Mouse (Mus musculus) kidney, embryonic 15.5 days (tissue): ENCODE results near the gene Camk1d. TPM values are rescaled to one million over a fixed set of nuclear protein-coding genes. Genes with fewer than 3 reads are reported as not detected.
A peak's percentile ranks its signal among the peaks of the same experiment; 100 is the strongest.

Experiments
- ATAC-seq: fragments of 200-750 bp; cut with Nextera tagmentation; replicated peaks from 2 replicates; pipeline ENCODE4 v1.8.0; 2017; ENCODE audit warnings: moderate TSS enrichment; ENCODE audit not compliant: low FRiP score
- H3K27ac ChIP-seq: fragments of 300-500 bp; sonication (generic); 2 replicates; pipeline ENCODE4 v1.5.1; 2015; ENCODE audit warnings: mild to moderate bottlenecking, inconsistent platforms
- H3K27me3 ChIP-seq: fragments of 300-500 bp; sonication (generic); 2 replicates; pipeline ENCODE4 v1.6.1; 2015; ENCODE audit warnings: inconsistent platforms
- H3K36me3 ChIP-seq: fragments of 300-500 bp; sonication (generic); 2 replicates; pipeline ENCODE4 v1.6.1; 2015; ENCODE audit warnings: inconsistent platforms
- H3K4me1 ChIP-seq: fragments of 300-500 bp; sonication (generic); 2 replicates; pipeline ENCODE4 v1.6.1; 2015; ENCODE audit warnings: inconsistent platforms
- H3K4me2 ChIP-seq: fragments of 300-500 bp; sonication (generic); 2 replicates; pipeline ENCODE4 v1.6.1; 2015; ENCODE audit warnings: moderate library complexity, mild to moderate bottlenecking, inconsistent platforms
- H3K4me3 ChIP-seq: fragments of 300-500 bp; sonication (generic); replicated peaks from 2 replicates; pipeline ENCODE4 v1.5.1; 2015; ENCODE audit warnings: mild to moderate bottlenecking, inconsistent platforms
- H3K9ac ChIP-seq: fragments of 300-500 bp; sonication (generic); 2 replicates; pipeline ENCODE4 v1.6.1; 2015; ENCODE audit warnings: mild to moderate bottlenecking, inconsistent platforms
- H3K9me3 ChIP-seq: fragments of 300-500 bp; sonication (generic); replicated peaks from 2 replicates; pipeline ENCODE4 v1.6.1; 2016; ENCODE audit warnings: inconsistent platforms
- WGBS: fragments of 180-500 bp; shearing (Covaris S2); methylation state at CpG from one replicate; pipeline ENCODE4 v1.1.7; 2015; ENCODE audit warnings: mixed read lengths; 5-methylcytosine and 5-hydroxymethylcytosine counted together
- polyA plus RNA-seq: library from polyadenylated mRNA; unstranded; fragments of >200 nt; fragmentation: Nextera tagmentation; extraction: Ambion mirVana; gene quantifications from 2 replicates; pipeline ENCODE4 v1.2.1, GENCODE M21; 2015

The Camk1d gene
- polyA plus RNA-seq = 1.9 and 2.4 TPM in 2 replicates

- peaks cover 36% of the 10 kb centered on the region for H3K27me3 ChIP-seq
- H3K4me3 ChIP-seq = peak within 1 kb of the TSS; percentile 67
- H3K9ac ChIP-seq = peak within 1 kb of the TSS; percentile 56
- no peaks in the 10 kb centered on the region for H3K36me3 ChIP-seq
- H3K9me3 ChIP-seq = 0 out of 2 replicates have a peak, but pooled peaks cover 3% of the 10 kb centered on the region
- peaks cover 21% of the 10 kb centered on the region for H3K4me1 ChIP-seq
- ATAC-seq = peak; percentile 87
- H3K4me2 ChIP-seq = peak within 1 kb of the TSS; percentile 100
- H3K27ac ChIP-seq = 0 out of 2 replicates have a peak within 1 kb of the TSS, but pooled peaks have one; percentile 6
- WGBS = under 1% methylated on average over 79 of the region's 80 CpGs
These were observed at the start of gene Camk1d for GRCm38 (mm10) chr2:5714211-5715053. TSS of gene Camk1d (minus strand) at chr2:5714515.

GRCm38 (mm10) chr2:5762031-5762430, 47.7 kb upstream of the Camk1d start:
- no peak for ATAC-seq
- H3K27me3 ChIP-seq = no peaks in the 10 kb centered on the region
- H3K4me1 ChIP-seq = no peaks in the 10 kb centered on the region
- WGBS = 98% methylated on average over 3 of the region's 3 CpGs
- H3K36me3 ChIP-seq = no peaks in the 10 kb centered on the region
- no peaks in the 10 kb centered on the region for H3K9me3 ChIP-seq
- no peak overlapping the region for H3K9ac ChIP-seq
- H3K4me3 ChIP-seq = no peak overlapping the region
- no peak overlapping the region for H3K27ac ChIP-seq
- H3K4me2 ChIP-seq = no peak overlapping the region

DNA sequence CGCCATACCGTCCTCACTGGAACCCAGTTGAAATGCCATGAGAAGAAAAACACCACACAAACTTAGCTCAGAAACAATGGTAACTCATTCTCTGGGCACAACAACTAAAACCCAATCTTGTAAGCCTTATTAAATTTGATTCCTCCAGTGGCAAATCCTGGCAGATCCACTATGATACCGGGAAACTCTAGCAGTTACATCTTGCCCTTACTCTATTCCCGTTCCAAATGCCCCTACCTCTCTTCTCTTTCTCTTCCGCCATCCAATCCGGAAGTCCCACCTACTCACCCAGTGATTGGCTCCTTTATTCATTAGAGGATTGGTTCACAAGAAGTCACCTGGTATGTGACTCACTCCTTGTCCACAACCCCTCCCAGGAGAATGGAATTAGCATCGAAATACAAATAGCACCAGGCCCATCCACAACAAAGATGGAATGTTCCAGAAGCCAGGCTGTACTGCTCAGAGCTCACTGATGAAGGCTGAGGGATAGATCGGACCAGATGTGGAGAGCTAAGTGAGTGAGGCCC, 46.2 kb upstream of the Camk1d start:
- WGBS = 92% methylated on average over 8 of the region's 8 CpGs

GRCm38 (mm10) chr2:5758569-5758968, 44.3 kb upstream of the Camk1d start:
- H3K36me3 ChIP-seq = no peaks in the 10 kb centered on the region
- no peak overlapping the region for H3K4me2 ChIP-seq
- ATAC-seq = no peak
- no peak overlapping the region for H3K9ac ChIP-seq
- H3K4me3 ChIP-seq = no peak overlapping the region
- H3K9me3 ChIP-seq = no peaks in the 10 kb centered on the region
- H3K27ac ChIP-seq = no peak overlapping the region
- 89% methylated on average over 2 of the region's 2 CpGs for WGBS
- H3K4me1 ChIP-seq = no peaks in the 10 kb centered on the region
- H3K27me3 ChIP-seq = no peaks in the 10 kb centered on the region

More for the DNA sequence above, 46.2 kb upstream of the Camk1d start:
- no peak overlapping the region for H3K9ac ChIP-seq
- H3K27ac ChIP-seq = no peak overlapping the region
- no peaks in the 10 kb centered on the region for H3K36me3 ChIP-seq
- no peak for ATAC-seq
- H3K4me3 ChIP-seq = no peak overlapping the region
- no peaks in the 10 kb centered on the region for H3K9me3 ChIP-seq
- H3K4me1 ChIP-seq = no peaks in the 10 kb centered on the region
- no peak overlapping the region for H3K4me2 ChIP-seq
- H3K27me3 ChIP-seq = no peaks in the 10 kb centered on the region

- Histone ChIP-seq H3K27me3 (no peaks in the 10 kb centered on the region), H3K4me3 (no peak overlapping the region), H3K9me3 (no peaks in the 10 kb centered on the region), H3K4me1 (peaks cover 14% of the 10 kb centered on the region), H3K4me2 (no peak overlapping the region), H3K27ac (no peak overlapping the region), H3K36me3 (no peaks in the 10 kb centered on the region), H3K9ac (no peak overlapping the region)
- no peak for ATAC-seq
- WGBS = 85% methylated on average over 3 of the region's 3 CpGs
These were observed 36.6 kb upstream of the Camk1d start for GRCm38 (mm10) chr2:5750872-5751271.

DNA sequence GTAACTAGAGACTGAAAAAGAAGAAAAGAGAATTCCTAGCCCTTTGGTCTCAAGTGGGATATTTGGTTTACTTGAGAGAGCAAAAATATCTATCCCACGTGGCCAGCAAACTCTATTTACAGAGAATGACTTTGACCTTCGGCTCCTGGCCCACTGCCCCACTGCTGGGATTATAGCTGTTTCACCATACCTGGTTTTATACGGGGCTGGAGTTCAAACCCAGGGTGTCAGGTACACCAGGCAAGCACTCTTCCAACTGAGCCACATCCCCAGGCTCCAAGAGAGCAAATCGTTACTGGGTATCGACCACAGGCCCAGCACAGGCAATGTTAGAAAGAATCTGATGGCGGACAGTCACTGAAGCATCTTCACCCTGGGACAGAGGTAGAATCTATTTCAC, 34.9 kb upstream of the Camk1d start:
- Histone ChIP-seq H3K9me3 (no peaks in the 10 kb centered on the region), H3K27ac (no peak overlapping the region), H3K36me3 (no peaks in the 10 kb centered on the region), H3K4me3 (no peak overlapping the region), H3K9ac (no peak overlapping the region), H3K27me3 (no peaks in the 10 kb centered on the region), H3K4me1 (peaks cover 15% of the 10 kb centered on the region), H3K4me2 (no peak overlapping the region)
- no peak for ATAC-seq
- WGBS = 76% methylated on average over 6 of the region's 6 CpGs

DNA sequence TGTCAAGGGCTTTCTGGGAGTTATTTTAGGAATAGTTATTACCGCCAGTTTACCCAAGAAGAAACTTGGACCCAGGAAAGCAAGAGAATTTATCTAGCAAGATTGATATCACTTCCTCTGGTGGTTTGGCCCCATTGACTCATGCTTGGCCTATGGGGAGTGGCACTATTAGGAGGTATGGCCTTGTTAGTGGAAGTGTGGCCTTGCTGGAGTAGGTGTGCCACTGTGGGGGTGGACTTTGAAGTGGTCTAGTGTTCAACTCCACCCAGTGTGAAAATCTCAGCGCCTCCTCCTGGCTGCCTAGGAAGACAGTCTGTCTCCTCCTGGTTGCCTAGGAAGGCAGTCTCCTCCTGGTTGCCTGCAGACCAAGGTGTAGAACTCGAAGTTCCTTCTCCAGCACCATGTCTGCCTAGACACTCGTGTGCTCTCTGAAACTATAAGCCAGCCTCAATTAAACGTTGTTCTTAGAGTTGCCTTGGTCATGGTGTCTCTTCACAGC, 33.3 kb upstream of the Camk1d start:
- no peaks in the 10 kb centered on the region for H3K9me3 ChIP-seq
- no peak for ATAC-seq
- no peaks in the 10 kb centered on the region for H3K27me3 ChIP-seq
- H3K27ac ChIP-seq = no peak overlapping the region
- no peaks in the 10 kb centered on the region for H3K36me3 ChIP-seq
- 83% methylated on average over 5 of the region's 5 CpGs for WGBS
- no peak overlapping the region for H3K9ac ChIP-seq
- H3K4me2 ChIP-seq = no peak overlapping the region
- no peak overlapping the region for H3K4me3 ChIP-seq
- peaks cover 18% of the 10 kb centered on the region for H3K4me1 ChIP-seq

DNA sequence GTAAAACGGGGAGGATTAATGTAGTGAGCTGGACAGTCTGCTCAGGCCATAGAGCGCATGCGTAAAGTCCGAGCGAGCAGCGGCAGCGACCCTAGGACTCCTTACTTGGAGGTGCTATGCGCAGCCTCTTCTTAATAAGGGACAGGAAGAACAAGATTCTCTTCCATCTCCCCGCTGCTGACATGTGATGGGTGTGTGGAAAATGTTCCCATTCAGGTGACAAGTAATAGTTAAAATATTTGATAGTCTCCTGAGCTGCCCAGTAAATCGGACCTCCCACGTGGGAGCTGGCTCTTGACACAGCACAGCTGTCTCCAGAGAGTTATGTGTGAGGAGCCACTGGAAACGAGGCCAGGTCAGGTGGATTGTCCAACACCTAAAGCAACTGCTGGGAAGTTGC, 32.2 kb upstream of the Camk1d start:
- Histone ChIP-seq H3K27ac (peak overlapping the region; percentile 68), H3K4me1 (peaks cover 18% of the 10 kb centered on the region), H3K9ac (no peak overlapping the region), H3K4me3 (peak overlapping the region; percentile 28), H3K4me2 (peak overlapping the region; percentile 52), H3K36me3 (no peaks in the 10 kb centered on the region), H3K9me3 (no peaks in the 10 kb centered on the region), H3K27me3 (no peaks in the 10 kb centered on the region)
- WGBS = 34% methylated on average over 12 of the region's 12 CpGs
- ATAC-seq = peak; percentile 88

- no peak overlapping the region for H3K9ac ChIP-seq
- H3K4me1 ChIP-seq = peaks cover 18% of the 10 kb centered on the region
- no peak overlapping the region for H3K27ac ChIP-seq
- H3K9me3 ChIP-seq = no peaks in the 10 kb centered on the region
- ATAC-seq = 0 out of 2 replicates have a peak, but pooled peaks have one; percentile 40
- H3K36me3 ChIP-seq = no peaks in the 10 kb centered on the region
- H3K27me3 ChIP-seq = no peaks in the 10 kb centered on the region
- WGBS = 54% methylated on average over 8 of the region's 8 CpGs
- H3K4me3 ChIP-seq = no peak overlapping the region
- no peak overlapping the region for H3K4me2 ChIP-seq
These were observed 29.6 kb upstream of the Camk1d start for GRCm38 (mm10) chr2:5743886-5744285.

- Histone ChIP-seq H3K4me3 (no peak overlapping the region), H3K36me3 (no peaks in the 10 kb centered on the region), H3K4me1 (peaks cover 4% of the 10 kb centered on the region), H3K9ac (no peak overlapping the region), H3K4me2 (no peak overlapping the region), H3K27me3 (no peaks in the 10 kb centered on the region), H3K27ac (no peak overlapping the region), H3K9me3 (no peaks in the 10 kb centered on the region)
- 93% methylated on average over 1 of the region's 1 CpGs for WGBS
- ATAC-seq = no peak
These were observed 26.6 kb upstream of the Camk1d start for GRCm38 (mm10) chr2:5740913-5741312.

GRCm38 (mm10) chr2:5735881-5736280, 21.6 kb upstream of the Camk1d start:
- no peak overlapping the region for H3K4me3 ChIP-seq
- WGBS = 32% methylated on average over 2 of the region's 2 CpGs
- ATAC-seq = no peak
- H3K27me3 ChIP-seq = no peaks in the 10 kb centered on the region
- no peak overlapping the region for H3K27ac ChIP-seq
- H3K4me2 ChIP-seq = no peak overlapping the region
- H3K9me3 ChIP-seq = no peaks in the 10 kb centered on the region
- H3K9ac ChIP-seq = no peak overlapping the region
- no peaks in the 10 kb centered on the region for H3K36me3 ChIP-seq
- H3K4me1 ChIP-seq = no peaks in the 10 kb centered on the region

DNA sequence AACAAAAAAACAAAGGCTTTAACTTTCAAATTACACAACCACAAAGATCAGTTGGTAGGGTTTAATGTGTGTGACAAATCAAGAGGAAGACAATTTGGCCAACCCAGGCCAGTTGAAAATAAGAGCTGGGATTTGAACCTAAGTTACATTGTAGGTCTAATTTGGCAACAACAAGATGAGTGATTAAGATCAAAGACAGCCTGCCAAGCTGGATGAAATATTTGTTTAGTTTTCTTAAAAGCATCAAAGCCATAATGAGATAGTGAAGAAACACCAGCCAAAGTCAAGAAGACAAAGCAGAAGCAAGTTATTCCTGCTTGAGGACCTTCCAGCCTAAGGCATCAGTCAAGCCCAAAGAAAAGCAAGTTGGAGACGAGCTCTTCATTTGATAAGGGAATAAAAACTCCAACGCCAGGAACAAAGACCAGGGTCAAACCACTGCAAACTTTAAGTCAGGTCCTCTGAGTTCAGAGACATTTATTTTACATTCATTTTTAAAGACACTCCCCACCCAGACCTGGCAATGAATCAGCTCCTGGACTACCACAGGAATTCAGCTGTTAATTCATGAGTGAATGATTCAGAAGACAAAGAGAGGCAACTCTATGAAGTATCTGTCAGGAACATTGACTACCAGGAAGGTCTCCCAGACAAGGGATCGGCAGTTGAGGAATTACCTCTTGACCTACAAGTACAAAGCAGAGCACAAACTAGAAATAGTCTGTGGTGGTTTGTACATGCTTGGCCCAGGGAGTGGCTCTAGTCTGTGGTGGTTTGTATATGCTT, 19.2 kb upstream of the Camk1d start:
- no peak for ATAC-seq
- Histone ChIP-seq H3K27ac (no peak overlapping the region), H3K4me3 (no peak overlapping the region), H3K9ac (no peak overlapping the region), H3K4me1 (no peaks in the 10 kb centered on the region), H3K9me3 (no peaks in the 10 kb centered on the region), H3K36me3 (no peaks in the 10 kb centered on the region), H3K27me3 (no peaks in the 10 kb centered on the region), H3K4me2 (no peak overlapping the region)
- 65% methylated on average over 3 of the region's 3 CpGs for WGBS
